Mouse (Mus musculus) cerebellum, adult 11-12 months (tissue): ENCODE measurements at regions not wholly inside any gene's neighbourhood (a gene's known extent, or its start where the extent isn't known, plus 50 kb on each side); places are given as distances from the start of the nearest gene placed in this dataset.

ENCODE experiments used
- DNase-seq: peaks from one replicate; pipeline ENCODE4 v3.0.0; 2022

DNA sequence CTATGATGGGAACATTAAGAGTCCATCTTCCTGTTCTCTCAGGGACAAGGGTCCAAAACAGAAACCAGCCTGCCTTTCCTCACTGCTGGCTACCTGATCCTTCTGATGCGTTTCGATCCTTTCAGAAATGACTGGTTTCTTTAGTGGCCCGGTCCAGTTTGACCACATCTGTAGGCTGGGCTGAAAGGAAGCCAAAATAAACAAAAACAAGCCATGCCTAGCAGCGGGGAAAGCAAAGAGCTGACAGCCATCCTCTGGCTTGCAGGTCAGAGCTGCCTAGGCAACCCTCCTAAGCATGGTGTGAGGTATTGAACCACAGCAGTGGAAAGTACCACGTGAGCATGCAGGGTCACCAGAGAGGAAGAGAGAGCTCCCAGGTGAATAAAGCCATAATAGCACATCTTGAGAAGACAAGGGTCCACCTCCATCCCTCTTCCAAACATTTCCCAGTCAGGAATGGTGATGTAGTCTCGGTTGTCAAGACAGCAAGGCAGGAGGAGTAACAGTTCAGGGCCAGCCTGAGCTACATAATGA lies 146.6 kb downstream of the Rybp start:
- no peak for DNase-seq

DNA sequence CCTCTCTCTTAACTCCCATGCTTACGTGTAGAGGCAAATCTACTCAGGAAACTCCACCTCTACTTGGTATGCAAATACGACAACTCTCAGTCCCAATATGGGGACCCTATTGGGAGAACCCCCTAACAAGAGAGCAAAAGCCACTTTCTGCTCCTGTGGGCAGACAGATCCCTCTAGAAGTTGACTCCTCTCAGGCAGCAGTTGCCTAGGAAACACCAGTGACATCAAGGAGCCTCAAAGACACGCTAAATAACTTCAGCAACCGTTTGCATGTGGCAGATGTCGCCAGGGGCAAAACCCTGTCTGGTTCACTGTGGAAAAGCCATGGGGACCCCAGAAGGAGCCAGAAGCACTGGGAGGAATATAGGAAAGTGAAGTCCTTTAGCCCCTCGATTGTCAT lies 147.5 kb downstream of the Rybp start:
- no peak for DNase-seq

DNA sequence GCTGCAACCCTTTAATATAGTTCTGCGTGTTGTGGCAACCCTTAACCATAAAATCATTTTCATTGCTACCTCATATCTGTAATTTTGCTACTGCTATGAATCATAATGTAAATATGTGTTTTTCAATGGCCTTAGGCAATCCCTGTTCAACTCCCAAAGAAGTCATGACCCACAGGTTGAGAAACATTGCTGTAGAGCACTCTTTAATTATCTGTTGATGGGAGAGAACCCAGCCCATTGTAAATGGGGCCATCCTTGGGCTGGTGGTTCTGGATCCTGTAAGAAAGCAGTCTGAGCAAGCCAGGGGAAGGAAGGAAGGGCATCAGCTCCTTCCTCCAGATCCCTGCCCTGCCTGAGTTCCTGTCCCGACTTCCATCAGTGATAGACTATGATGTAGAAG lies 148.6 kb downstream of the Rybp start:
- DNase-seq = no peak

DNA sequence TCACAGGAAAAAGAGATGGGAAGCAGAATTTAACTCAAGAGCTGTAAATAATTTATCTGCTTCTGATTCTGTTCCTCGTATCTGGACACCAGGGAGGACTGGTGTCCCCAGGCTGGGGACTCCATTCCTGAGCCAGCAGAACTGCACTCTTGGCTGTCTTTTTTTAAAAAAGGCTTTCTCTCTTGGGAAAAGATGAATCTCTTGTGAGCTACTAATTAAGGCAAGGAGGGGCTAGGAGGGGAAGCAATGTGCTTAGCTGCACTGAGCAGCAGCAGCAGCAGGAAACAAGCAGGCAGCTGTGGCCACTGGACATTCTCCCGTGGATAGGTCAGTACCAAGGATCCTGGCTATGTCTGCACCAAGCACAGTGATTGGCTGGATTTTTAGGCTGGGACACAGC lies 152.1 kb downstream of the Rybp start:
- DNase-seq = no peak

DNA sequence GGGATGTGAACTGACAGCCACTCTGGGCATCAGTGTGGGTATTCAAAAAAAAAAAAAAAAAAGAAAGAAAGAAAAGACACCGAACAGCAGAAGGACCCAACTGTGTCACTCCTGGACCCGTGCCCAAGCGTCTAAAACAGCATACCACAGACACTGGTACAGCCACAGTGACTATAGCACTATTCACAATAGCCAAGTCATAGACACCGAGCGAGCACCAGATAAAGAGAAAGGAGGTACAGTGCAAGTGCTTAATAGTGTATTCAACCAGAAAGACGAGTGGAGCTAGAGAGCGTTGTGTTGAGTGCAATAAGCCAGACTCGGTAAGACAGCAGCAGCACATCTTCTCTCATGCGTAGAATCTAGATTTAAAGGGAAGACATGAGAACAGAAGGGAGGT lies 153.3 kb downstream of the Rybp start:
- DNase-seq = no peak

DNA sequence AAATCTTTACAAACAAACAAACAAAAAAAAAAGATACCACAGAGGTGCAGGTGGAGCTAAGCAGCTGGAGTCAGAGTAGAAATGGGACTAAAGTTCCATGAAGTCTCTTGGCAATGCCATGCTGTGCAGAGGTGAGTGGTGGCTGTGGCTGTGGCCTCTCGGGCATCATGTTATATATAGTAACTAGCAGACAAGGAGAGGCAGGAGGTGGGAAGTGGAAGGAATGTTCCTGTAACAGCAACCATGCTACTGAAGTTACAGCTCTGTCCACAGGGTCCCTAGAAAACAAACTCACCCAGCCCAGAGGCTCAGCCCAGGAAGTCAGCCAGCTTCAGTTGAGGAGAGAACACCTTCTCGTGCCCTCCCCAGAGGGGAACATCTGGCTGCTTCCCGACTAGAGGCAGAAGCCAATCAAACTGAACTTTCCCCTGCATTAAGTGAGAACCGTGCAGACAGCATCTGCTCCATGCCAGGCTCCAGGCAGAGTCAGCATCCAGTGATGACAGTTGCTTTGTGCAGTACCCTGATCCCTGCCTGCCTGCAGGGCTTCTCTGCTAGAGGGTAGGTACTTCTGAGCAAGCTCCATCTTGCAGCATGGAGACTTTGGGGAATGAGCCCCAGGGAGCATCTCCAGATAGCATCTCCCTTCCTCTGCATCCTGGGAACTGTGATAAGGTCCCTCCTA lies 154.2 kb downstream of the Rybp start:
- no peak for DNase-seq

DNA sequence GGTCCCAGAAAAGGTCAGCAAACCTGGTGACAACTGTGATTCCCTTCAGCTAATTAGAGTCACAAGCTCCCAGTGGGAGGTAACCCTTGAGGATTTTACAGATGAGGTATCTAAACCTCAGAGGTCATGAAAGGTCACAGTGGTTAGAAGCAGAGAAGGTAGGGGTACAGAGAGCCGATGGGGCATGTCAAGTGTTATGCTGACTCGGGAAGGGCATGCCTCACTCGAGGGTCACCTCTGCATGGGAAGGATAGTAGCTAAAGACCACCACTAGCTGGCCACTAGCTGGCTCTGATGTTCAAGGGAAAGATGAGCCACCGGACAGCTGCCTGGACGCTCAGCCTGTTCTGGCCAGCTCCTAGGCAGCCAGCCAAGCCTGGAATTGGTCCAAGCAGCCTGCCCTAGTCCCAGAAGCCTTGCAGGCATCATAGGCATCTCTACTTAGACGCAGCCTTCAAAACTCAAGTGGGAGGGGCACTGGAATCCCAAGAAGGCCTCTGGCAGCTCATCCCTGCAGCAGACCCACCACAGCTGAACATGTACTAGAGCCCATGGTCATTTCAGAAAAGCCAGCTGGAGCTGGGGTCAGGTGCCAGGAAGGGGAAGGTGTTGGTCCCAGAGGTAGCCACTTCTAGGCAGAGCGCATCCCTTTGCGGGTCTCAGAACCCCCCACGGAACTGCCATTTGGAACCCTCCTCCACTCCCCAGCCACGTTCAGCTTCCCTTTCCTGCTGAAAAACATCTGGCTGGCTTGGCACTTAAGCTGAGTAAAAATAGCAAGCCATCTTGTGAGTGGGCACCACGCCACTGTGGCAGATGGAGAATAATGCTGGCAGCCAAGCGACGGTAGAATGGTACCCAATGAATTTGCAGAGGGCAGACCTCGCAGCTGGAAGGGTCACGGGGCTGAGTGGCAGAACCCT lies 159.8 kb downstream of the Rybp start:
- DNase-seq = peak; percentile 77

DNA sequence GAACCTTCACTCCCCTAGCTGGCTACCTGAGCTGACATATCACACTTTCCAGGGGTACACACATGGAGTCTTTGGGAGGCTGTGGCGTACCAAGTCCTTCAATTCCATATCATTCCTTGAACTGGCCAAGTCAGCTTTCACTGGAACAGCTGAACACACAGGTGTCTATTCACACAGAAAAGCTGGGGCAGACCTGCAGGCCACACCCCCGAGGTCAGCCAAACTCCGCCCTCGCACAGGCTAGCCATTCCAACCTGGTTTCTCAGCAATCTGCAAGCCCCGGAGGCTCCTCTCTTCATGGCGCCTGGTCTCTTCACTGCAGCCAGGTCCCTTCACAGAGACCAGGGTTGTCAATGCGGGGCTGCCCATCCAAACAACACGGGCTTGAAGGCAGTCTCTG lies 160.5 kb downstream of the Rybp start:
- DNase-seq = no peak

DNA sequence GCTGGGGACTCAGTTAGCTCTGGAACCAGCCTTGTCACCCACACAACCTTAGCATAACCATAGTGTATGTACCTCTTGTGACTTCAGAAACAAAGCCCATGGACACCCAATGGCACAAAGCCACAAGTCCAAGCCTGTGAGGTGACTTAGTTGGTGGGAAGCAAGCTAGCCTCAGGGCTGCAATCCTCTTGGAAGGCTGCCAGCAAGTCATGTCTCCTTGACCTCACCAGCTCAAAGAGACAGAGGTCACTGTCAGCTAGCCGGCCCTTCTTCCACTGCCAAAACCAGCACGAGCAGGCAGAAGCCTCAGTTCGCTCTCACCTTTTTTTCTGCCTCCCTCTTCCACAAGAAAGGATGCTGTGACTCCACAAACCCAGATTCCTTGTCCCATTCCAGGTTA lies 161.0 kb downstream of the Rybp start:
- DNase-seq = no peak

DNA sequence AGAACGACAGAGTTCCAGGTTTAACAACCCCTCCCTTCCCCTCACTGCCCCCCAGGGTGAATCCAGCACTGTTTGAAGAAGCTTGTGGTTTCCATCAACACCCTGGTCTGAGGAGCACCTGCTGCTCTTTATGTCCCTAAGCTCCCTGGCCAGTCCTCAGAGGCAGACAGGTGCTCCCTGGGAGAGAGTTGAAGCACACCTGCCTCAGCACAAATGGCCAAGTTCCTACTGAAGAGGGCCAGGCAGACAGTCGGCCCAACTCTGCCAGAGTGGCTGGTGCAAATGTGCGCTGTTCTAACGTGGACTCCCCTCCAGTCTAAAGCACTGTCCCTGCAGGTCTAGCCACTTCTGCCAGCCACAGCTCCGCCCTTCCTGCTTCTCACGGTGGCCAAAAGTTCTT lies 166.0 kb downstream of the Rybp start:
- no peak for DNase-seq

DNA sequence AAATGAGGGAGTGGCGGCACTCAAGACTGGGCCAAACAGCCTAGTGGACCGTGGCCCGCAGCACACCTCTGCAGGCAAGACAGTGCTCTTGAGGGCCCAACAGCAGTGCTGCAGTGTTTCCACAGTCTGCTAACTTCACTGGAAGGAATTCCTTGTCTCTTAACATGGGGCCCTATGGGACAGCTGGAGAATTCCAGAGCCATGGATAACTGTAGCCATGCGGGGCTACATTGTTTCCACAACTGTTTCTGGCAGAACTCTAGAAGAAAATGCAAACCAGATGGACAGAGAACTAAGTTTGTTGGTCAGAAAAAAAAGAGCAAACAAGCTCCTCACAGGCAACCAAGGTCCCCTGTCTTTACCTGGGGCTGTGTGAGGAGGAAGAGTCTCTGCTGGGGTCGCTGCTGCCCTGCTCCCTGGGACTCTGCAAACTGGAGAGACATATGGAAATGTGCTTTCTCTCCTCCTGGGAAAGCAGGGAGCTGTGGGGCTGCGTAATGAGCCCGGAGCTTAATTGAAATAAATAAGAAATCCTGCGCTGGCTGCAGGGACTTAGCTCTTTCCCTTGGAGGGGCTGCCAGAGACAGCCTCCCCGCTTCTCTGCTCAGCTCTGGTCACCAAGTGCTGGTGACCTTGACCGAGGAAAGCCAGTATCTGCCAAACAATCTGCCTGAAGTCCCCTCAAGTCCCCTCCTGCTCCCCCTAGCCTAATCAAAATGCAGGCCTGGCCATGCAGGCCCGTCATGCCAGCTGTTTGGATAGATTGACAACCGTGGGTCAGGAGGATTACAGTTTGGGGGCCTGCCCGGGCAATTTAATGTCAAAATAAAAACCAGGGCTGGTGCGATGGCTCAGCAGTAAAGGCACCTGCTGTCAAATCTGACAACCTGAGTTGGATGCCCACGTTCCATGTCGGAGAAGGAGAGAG lies 167.0 kb downstream of the Rybp start:
- DNase-seq = no peak

DNA sequence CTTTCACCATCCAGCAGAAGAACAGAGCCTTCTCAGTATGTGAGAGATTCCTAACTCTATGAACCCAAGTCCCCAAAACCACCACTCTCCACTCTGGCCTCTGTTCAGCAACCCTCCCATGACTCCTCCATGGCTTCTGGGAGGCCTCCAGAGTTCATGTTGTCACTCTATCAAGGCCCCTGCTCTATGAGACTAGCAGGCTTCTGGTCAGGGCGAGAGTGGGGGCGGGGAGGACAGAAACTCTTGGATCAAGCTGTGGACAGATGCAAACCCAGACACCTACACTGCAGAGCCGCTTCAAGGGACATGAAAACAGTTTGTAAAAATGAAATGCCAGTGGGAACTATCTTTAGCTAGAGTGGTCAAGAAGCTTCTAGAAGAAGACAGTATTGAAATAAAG lies 170.2 kb downstream of the Rybp start:
- DNase-seq = no peak

DNA sequence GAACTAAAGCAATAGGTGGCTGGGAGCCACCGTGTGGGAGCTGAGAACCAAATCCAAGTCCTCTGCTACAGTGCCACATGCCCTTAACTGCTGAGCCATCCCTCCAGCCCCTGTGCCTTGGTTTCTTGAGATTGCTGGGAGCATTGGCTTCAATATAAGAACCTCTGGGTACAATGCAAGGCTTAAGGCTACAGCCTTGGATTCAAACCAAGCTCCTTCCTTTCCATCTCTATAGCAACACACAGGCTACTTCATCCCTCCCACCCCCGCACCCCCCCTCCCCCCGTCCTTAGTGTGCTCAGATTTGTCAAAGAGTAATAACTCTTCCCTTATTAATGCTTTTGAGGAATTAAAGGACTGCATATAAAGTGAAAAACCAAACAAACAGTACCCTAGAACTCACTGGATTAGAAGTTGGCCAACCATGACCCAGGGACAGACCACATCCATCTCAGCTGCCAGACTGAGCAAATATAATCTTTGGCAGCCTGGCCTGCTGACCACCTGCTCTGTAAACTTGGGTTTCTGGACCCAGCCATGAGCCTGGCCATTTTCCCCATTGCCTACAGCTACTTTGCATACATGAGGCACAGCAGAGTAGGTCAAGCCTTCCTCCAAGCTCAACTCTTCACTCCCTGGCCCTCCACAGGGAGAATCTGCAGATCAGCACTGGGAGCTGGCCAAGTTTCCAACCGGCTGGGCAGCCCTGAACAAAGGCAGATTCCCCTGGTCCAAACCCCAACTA lies 173.7 kb downstream of the Rybp start:
- DNase-seq = no peak

DNA sequence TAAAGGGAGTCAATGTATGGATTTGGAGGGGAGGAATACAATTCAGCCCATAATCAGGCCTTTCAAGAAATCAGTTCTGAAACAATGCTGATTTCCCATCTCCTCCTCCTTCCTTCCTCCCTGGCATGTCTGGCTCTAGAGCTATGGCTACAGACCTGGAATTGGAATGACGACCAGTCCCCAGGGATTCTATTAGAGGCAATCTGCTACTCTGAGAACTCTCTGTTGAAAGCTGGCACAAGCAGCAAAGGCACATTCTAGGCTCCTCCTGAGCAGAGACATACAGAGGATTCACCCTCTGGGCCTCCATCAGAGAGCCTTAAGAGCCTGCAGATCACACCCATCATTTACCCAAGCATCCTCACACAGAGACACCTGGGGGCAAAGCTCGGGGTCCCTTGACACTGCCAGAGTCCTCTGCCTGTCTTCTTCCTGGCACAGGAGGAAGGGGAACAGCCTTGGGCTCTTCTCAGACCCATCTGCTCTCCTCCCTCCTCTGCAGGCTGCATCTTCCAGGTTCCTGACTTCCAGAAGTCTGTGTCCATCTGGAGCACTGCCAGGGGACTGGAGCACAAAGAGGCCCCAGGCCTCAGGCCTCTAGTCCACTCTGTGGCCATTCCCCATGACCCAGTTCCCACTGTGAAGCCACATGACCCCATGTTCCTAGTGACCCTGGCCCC lies 176.2 kb downstream of the Rybp start:
- peak; percentile 74 for DNase-seq

DNA sequence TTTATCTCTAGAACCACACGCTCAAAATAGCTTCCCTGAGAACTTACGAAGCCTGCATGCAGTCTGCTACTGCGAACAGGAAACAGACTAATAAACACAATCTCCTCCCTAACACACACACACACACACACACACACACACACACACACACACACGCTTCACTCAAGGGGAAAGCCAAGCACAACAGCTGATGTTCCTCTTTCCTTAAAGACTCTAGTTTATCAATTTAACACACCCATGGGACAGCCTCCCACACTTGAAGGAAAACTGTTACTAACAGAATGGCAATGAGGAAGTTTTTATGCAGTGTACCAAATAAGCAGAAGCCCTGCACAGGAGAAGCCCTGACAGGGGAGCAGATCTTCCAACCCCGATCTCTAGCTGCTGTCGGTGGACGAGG lies 177.3 kb downstream of the Rybp start:
- no peak for DNase-seq

DNA sequence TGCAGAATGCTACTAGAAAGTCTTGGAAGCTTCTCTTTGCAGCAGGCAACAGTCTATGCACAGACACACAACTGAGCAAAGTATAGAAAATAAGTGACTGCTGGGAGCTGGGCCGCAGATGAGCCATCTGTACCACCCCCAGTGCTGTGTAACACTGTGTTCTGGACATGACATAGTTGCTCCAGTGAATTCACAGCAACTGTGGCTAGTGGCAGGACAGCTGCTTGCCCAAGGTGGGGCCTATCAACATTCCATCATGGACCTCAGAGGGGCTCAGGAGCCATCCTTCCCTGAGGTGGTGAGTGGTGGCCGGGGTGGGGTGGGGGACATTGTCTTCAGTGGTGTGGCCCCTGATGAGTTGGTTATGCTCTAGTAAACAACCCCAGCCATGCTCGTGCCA lies 177.9 kb downstream of the Rybp start:
- DNase-seq = no peak

DNA sequence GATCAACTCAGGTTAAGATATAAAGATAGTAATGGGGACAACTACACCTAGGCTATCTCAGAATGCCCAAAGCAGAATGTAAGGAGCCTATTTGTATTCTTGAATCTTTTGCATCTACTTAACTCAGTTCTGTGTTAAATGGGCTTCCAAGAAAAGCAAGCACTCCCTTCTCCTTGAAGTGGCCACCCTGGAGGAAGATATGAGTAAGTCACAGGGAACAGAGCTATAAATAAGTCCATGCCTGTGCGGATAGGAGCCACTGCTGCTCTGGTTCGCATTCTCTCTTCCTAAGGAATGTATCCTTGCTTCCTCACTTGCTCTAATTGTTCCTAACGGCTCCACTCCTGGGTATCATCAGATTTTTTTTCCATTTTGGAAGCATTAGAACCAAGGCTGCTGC lies 179.8 kb downstream of the Rybp start:
- DNase-seq = no peak

DNA sequence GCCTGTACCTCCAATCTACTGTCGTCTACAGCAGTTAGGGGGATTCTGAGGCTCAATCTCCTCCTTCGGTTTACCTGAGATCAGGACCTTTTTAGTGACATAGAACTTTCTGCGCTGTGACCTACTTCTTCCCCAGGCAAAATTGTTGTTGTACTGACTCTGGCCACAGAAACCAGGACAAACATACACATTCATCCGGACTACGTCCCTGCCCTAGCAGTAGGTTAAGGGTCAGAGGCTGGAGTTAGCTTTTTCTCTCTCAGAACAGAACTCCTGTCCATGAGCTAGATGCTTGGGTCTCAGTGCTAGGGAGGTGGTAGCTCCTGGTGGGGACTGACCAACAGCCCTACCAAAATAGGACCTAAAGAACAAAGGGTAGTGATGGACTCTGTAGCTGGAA lies 180.2 kb downstream of the Rybp start:
- DNase-seq = no peak

DNA sequence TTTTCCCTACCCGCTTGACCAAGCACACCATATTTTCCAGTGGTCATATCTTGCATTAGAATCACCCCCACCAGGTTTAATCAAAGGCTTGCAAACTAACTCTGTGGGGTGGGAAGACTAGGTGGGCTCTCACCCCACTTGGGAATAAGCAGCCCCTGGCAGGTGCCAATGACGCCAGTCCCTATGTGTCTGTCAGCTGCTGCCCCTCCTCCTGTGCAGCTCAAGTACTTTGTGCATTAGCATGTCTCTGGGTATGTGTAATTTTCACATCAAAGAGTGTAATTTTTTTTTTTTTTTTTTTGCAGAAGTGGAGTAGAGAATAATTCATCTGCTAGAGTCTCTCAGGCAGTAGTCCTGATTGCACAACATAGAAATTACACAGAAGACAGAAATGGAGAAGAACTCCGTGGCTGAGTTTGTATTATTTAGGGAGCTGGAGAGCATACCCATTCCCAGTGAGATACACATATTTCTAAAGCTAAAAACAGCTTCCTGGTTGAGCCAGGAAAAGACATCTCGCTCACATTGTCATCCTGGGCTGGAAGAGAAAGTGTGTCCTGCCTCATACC lies 186.6 kb downstream of the Rybp start:
- no peak for DNase-seq

DNA sequence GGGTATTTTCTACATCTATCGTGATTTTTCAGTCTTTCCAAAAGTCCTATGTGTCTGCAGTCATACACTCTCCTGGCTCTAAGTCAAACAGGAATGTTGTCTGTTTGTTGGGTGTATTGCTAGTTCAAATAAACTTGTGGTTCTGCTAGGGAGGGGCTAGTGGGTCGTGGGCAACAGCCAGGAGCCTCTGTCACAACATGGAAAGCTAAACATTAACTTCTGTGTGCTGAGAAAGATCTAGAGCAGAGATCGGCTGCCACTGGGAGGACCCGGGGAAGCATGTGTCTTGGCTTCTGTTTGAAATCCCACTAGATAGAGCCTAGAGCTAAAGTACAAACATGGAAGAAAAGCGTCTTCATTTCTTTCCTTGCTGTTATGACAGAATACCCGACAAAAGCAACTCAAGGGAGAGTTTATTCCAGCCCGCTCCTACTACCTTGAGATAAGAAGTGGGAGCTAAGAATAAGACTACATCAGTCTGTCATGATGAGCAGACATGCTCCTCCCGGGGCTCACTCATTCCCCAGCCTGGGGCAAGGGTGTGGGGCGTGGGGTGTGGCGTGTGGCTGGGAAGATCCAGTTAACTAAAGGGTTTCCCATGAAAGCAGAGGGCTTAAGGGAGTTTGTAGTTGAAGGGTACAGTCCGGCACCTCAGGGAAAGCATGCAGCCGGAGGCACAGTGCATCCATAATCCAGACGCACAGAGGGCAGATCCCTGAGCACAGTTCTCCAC lies 190.7 kb downstream of the Rybp start:
- no peak for DNase-seq
